Mouse (Mus musculus): ENCODE data around the gene Tmem98.

Tmem98 gene

DNA sequence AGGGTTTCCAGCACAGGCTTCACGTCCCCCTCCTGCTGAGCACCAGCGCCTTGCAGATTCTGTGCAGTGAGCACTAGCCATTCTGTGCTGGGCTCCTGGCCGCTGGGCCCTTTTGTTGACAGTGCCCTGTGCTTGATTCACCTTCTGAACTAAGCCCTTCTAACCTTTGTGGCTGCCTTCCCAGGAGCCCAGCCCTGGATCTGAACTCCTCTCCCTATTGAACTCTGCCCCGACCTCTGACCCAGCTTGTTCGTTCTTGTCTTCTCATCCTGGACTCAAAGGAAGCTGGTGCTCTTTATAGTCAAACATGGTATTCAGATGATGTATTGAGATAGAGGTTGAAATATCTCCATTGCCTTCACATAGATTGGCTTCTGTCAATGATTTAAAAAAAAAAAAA lies 38.2 kb downstream of the Tmem98 start:
- no peak for ATAC-seq (ENCODE audit: insufficient number of reproducible peaks, low FRiP score, low TSS enrichment)

DNA sequence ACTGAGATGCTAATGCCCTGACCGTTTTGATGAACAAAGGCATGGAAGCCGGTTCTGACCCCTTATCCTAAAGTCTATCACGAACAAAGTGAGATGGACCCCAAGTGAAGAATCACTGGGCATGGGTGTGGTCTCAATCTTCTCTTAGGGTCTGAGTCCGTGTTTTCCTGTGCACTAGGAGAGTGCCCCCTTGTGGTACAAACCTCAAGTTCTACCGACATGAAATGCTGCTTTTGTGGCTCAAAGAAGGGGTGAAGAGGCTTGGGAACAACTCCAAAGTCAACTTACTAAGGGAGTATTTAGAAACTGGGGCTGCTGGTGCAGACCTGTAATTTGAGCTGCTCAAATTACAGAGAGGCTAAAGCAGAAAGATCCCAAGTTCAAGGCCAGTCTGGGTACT lies 41.9 kb downstream of the Tmem98 start:
- ATAC-seq (ENCODE audit: insufficient number of reproducible peaks, low FRiP score, low TSS enrichment) = no peak

DNA sequence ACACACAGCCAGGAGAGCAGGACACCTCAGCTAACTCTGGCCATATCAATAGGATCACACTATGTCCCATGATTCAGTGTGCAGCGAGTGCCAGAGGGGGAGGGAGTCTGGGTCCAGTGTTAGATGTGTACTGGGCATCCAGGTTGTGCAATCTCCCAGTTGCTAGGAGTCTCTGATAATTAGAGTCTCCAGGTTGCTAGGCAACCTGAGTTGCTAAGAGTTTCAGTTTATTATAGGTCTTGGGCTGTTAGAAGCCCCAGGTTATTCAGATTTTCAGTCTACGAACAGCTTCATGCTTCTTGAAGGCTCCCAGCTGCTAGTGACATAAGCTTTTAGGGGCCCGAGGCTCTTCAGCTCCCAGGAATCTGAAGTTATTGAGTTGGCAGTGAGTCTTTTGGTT lies 43.0 kb downstream of the Tmem98 start:
- no peak for ATAC-seq (ENCODE audit: insufficient number of reproducible peaks, low FRiP score, low TSS enrichment)

DNA sequence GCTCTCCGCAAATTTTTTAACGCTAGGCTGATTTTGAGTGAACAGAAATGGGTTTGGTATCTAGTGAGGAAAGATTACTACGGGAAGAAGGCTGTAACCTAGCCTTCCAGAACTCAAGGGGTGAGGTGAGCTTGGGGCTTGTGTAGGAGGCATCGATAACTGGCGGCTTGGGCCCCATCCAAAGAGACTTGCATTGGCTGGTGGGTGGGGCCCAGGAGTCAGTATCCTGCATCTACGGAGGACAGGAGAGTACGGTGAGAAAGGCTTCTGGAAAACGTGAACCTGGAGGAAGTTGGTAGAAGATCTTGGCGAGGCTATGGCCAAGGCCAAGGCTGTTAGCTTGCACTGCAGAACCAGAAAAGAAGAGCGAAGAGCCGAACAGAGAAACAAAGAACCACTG lies 44.5 kb downstream of the Tmem98 start:
- ATAC-seq (ENCODE audit: insufficient number of reproducible peaks, low FRiP score, low TSS enrichment) = no peak

DNA sequence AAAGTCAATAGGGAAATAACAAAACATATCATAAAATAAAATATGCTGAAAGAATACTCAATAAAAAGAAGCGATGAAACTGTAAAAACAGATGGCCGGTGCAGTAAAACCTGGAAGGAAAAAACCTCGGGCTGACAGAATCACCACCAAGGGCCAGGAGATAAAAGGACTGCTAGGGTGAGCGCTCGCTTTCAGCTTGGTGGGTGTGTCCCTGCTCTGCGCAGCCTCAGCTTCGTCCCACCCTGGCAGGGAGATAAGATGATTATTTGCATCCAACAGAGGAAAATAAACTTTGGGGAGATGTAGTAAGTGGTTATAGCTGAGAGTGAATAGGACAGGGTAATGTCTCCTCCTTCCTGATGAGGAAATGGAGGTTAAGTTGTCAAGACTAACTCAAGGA lies 44.9 kb downstream of the Tmem98 start:
- no peak for ATAC-seq (ENCODE audit: insufficient number of reproducible peaks, low FRiP score, low TSS enrichment)

DNA sequence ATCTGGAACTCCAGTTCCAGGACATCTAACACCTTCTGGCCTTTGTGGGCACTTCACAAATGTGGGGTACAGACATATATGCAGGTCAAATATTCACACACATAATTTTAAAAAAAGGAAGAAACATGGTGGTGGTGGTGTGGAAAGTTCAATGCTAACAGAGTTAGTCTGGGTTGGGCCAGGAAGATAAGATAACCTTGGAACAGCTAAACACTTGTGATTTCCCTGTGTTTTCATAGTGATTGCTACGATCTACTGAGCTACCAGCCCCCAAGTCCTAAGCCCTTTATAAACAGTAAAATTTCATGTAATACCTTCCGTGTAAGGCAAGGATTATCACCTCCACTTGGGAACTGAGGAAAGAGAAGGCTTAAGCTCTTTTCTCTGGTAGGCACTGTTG lies 46.9 kb downstream of the Tmem98 start:
- no peak for ATAC-seq (ENCODE audit: insufficient number of reproducible peaks, low FRiP score, low TSS enrichment)

DNA sequence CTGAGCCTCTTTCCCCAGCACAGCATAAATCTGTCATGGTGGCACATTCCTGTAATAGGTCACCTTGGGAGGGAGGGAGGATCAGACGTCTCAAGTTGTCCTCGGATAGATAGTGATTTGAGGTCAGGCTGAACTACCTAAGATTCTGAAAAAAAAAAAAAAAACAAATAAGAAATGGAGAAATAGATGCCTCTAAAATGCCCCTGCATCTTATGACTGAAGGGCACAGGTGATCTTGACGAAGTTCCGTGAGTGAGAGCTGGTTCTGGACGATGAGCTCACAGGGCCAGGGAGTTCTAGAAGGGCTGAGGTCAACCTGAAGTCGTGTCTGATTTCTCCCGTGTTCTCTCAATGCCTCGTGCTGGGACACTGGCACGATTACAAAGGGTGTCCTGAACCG lies 48.1 kb downstream of the Tmem98 start, which contains the start of gene Spaca3:
Gene Spaca3, plus strand, starts transcription at position 301 of the 400 bp plus-strand sequence.
- ATAC-seq (ENCODE audit: insufficient number of reproducible peaks, low FRiP score, low TSS enrichment) = no peak

DNA sequence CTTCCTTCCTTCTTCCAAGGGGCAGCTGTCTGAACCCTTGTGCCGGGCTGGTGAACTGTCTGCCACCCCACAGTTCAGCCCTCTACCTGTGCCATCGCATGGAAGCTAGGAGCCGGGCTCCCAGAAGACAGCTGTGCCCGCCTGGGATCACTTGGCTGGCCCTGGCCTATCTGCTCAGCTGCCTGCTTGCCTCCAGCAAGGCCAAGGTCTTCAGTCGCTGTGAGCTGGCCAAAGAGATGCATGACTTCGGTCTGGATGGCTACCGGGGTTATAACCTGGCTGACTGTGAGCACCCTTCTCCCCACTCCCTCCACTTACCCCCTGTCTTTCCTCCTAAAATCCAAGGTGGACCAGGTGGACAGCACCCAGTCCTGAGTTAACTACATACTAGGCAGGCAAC lies 53.0 kb downstream of the Tmem98 start:
- no peak for ATAC-seq (ENCODE audit: insufficient number of reproducible peaks, low FRiP score, low TSS enrichment)

DNA sequence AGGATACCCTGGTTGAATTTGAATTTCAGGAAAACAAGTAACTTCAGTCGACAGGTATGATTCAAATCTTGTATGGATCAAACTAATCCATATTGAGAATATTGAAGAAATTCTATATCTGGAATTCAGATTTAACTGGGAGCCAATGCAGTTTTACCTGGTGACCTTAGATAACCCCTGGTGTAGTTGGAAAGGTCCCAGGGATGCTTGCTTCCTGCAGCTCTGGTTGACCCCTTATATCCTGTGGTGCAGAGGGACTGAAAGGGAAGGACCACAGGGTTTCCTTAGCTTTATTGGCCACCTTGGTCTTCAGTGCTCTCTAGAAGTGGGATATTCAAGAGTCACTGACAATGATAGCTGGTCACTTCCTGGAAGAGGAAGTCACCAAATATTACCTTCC lies 58.1 kb downstream of the Tmem98 start:
- ATAC-seq (ENCODE audit: insufficient number of reproducible peaks, low FRiP score, low TSS enrichment) = no peak
